Mouse (Mus musculus) right cerebral cortex, postnatal 10 days (tissue): ENCODE measurements at regions not wholly inside any gene's neighbourhood (a gene's known extent, or its start where the extent isn't known, plus 50 kb on each side); places are given as distances from the start of the nearest gene placed in this dataset.
"Not testable (repeated sequence)": the region's sequence is repeated elsewhere in the genome, so short reads cannot be mapped to it uniquely, and the experiment has no call there.

Experiments used
- DNase-seq, 2 experiments: peaks; one replicate each; pipeline ENCODE4 v3.0.0; 2021; ENCODE audit warnings: low spot score in 2 of 2

GRCm38 (mm10) chr7:39727935-39728557 is 210.5 kb downstream of the Zfp619 start:
- DNase-seq = no peak

- no peak for DNase-seq
These were observed 211.4 kb downstream of the Zfp619 start for GRCm38 (mm10) chr7:39728930-39729329.

GRCm38 (mm10) chr7:39729723-39730122 is 212.2 kb downstream of the Zfp619 start:
- peak in 1 of 2 experiments; percentile 29 for DNase-seq

GRCm38 (mm10) chr7:39732790-39733189 is 215.2 kb downstream of the Zfp619 start:
- no peak for DNase-seq

- DNase-seq = not testable (repeated sequence)
These were observed 230.8 kb downstream of the Zfp619 start for GRCm38 (mm10) chr7:39748395-39748794.

- DNase-seq = no peak
These were observed 232.9 kb downstream of the Zfp619 start for GRCm38 (mm10) chr7:39750448-39750847.

- DNase-seq = no peak
These were observed 246.8 kb downstream of the Zfp619 start for GRCm38 (mm10) chr7:39764366-39764765.

GRCm38 (mm10) chr7:39765094-39765493 is 247.5 kb downstream of the Zfp619 start:
- DNase-seq = no peak

GRCm38 (mm10) chr7:39773291-39773690 is 255.7 kb downstream of the Zfp619 start:
- DNase-seq = no peak

- DNase-seq = peak; percentile 24 to 26
These were observed 271.8 kb downstream of the Zfp619 start for GRCm38 (mm10) chr7:39789321-39789720.

- DNase-seq = no peak
These were observed 272.3 kb downstream of the Zfp619 start for GRCm38 (mm10) chr7:39789880-39790279.

GRCm38 (mm10) chr7:39794751-39795150 is 277.2 kb downstream of the Zfp619 start:
- DNase-seq = no peak

- no peak for DNase-seq
These were observed 286.7 kb downstream of the Zfp619 start for GRCm38 (mm10) chr7:39804276-39804675.

GRCm38 (mm10) chr7:39818036-39818435 is 300.5 kb downstream of the Zfp619 start:
- DNase-seq = no peak

GRCm38 (mm10) chr7:39822550-39823178 is 305.1 kb downstream of the Zfp619 start:
- DNase-seq = no peak

- no peak for DNase-seq
These were observed 310.8 kb downstream of the Zfp619 start for GRCm38 (mm10) chr7:39828378-39828777.

- no peak for DNase-seq
These were observed 313.3 kb downstream of the Zfp619 start for GRCm38 (mm10) chr7:39830831-39831230.

- DNase-seq = no peak
These were observed 324.4 kb downstream of the Zfp619 start for GRCm38 (mm10) chr7:39841988-39842387.

GRCm38 (mm10) chr7:39847914-39848782 is 330.6 kb downstream of the Zfp619 start:
- peak; percentile 69 to 73 for DNase-seq

GRCm38 (mm10) chr7:39857301-39857700 is 339.7 kb downstream of the Zfp619 start:
- no peak for DNase-seq

GRCm38 (mm10) chr7:39862835-39863234 is 345.3 kb downstream of the Zfp619 start:
- DNase-seq = no peak

- DNase-seq = no peak
These were observed 346.6 kb downstream of the Zfp619 start for GRCm38 (mm10) chr7:39864130-39864529.

GRCm38 (mm10) chr7:39864781-39865180 is 347.2 kb downstream of the Zfp619 start:
- DNase-seq = no peak
